Mouse (Mus musculus) midbrain, embryonic 16.5 days (tissue): ENCODE measurements at regions not wholly inside any gene's neighbourhood (a gene's known extent, or its start where the extent isn't known, plus 50 kb on each side); places are given as distances from the start of the nearest gene placed in this dataset.
A peak's percentile ranks its signal among the peaks of the same experiment; 100 is the strongest.

Experiments
- ATAC-seq: fragments of 200-750 bp; cut with Nextera tagmentation; 2 replicates; pipeline ENCODE4 v1.8.0; 2017; ENCODE audit warnings: moderate TSS enrichment
- H3K27ac ChIP-seq: fragments of 300-500 bp; sonication (generic); 2 replicates; pipeline ENCODE4 v1.5.1; 2014; ENCODE audit warnings: mild to moderate bottlenecking, low read length, mixed read lengths
- H3K27me3 ChIP-seq: fragments of 300-500 bp; sonication (generic); 2 replicates; pipeline ENCODE4 v1.6.1; 2014; ENCODE audit warnings: low read depth, low read length, mixed read lengths; ENCODE audit not compliant: control insufficient read depth, insufficient read depth
- H3K36me3 ChIP-seq: fragments of 300-500 bp; sonication (generic); 2 replicates; pipeline ENCODE4 v1.6.1; 2014; ENCODE audit warnings: mild to moderate bottlenecking, low read length, moderate library complexity, mixed read lengths; ENCODE audit not compliant: control insufficient read depth, insufficient read depth
- H3K4me1 ChIP-seq: fragments of 300-500 bp; sonication (generic); 2 replicates; pipeline ENCODE4 v1.6.1; 2014; ENCODE audit warnings: mild to moderate bottlenecking, low read length, mixed read lengths; ENCODE audit not compliant: control insufficient read depth, insufficient read depth
- H3K4me2 ChIP-seq: fragments of 300-500 bp; sonication (generic); 2 replicates; pipeline ENCODE4 v1.6.1; 2014; ENCODE audit warnings: mild to moderate bottlenecking, low read length, mixed read lengths
- H3K4me3 ChIP-seq: fragments of 300-500 bp; sonication (generic); 2 replicates; pipeline ENCODE4 v1.5.1; 2014; ENCODE audit warnings: low read depth, mild to moderate bottlenecking, low read length, moderate library complexity, mixed read lengths
- H3K9ac ChIP-seq: fragments of 300-500 bp; sonication (generic); 2 replicates; pipeline ENCODE4 v1.6.1; 2014; ENCODE audit warnings: low read depth, low read length, mixed read lengths
- H3K9me3 ChIP-seq: fragments of 300-500 bp; sonication (generic); replicated peaks from 2 replicates; pipeline ENCODE4 v1.6.1; 2014; ENCODE audit warnings: mild to moderate bottlenecking, low read length, mixed read lengths; ENCODE audit not compliant: control insufficient read depth, poor library complexity, severe bottlenecking
- WGBS: fragments of 180-500 bp; shearing (Covaris S2); extraction: QIAGEN DNeasy Blood & Tissue Kit; methylation state at CpG from one replicate; pipeline ENCODE4 v1.1.7; 2014; 5-methylcytosine and 5-hydroxymethylcytosine counted together

DNA sequence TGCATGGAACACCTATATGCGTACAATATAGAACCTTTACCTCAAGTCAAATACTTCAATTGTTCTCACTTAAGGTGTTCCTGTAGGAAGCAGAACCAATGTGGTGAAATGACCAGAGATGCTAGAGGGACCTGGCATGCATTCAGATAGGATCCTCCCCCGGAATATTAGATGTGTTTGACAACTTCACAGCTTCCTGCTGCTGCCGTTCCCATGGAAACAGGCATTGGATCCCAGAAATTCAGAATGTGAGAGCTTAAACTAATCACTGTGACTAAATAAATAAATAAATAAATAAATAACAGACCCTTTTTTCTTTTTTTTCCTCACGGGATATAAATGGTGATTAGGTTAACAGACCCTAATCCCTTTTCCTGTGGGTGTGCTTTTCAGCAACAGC is 401.5 kb upstream of the 5930422O12Rik start:
- Histone ChIP-seq H3K4me1 (peaks cover 12% of the 10 kb centered on the region; the same call in 1 of the 2 replicates), H3K9me3 (no peaks in the 10 kb centered on the region), H3K4me2 (no peak overlapping the region), H3K27ac (no peak overlapping the region), H3K27me3 (no peaks in the 10 kb centered on the region), H3K36me3 (no peaks in the 10 kb centered on the region), H3K4me3 (no peak overlapping the region), H3K9ac (no peak overlapping the region)
- peak; percentile 77 for ATAC-seq
- WGBS, result 38% methylated on average over 4 of the region's 4 CpGs

DNA sequence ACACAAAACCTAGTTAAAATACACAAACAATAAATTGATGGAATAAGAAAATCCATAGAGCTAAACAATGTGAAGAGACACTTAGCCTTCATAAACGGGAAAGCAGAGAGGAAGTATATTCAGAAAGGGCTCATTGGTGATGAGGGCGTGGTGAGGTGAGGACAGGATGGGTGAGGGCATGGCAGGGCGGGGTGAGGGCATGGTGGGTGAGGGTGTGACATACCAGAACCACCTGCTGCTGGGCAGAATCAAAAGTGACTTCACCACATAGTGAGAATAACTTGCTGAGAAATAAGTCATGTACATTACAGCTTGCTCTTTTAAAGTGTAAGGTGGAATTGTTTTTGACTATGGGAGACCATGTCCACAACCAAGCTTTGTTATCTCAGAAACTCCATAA is 399.1 kb upstream of the 5930422O12Rik start:
- no peak overlapping the region for H3K4me2 ChIP-seq
- H3K4me1 ChIP-seq, result peaks cover 12% of the 10 kb centered on the region; the same call in 1 of the 2 replicates
- H3K36me3 ChIP-seq, result no peaks in the 10 kb centered on the region
- no peak for ATAC-seq
- H3K9me3 ChIP-seq, result no peaks in the 10 kb centered on the region
- no peaks in the 10 kb centered on the region for H3K27me3 ChIP-seq
- WGBS, result 84% methylated on average over 3 of the region's 3 CpGs
- no peak overlapping the region for H3K27ac ChIP-seq
- H3K4me3 ChIP-seq, result no peak overlapping the region
- no peak overlapping the region for H3K9ac ChIP-seq

DNA sequence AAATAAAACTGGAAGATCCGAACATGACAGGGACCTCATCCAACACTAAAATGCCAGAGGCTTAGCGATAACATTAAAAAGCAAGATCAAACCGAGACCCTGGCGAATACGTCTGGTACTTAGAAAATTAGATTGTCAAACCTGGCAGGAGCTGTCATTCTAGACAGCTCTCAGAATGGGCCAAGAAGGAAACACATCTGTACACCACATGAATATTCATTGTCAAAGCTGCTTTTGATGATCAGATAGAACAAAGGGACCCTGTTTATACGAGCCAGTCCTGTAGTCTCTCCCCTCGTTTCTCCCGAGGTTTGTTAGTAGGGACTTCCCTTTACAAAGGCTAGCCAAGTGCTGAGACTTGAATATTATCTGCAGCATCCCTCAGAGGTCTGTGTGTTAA is 376.5 kb upstream of the 5930422O12Rik start:
- peak; percentile 45; the same call in 1 of the 2 replicates for ATAC-seq

DNA sequence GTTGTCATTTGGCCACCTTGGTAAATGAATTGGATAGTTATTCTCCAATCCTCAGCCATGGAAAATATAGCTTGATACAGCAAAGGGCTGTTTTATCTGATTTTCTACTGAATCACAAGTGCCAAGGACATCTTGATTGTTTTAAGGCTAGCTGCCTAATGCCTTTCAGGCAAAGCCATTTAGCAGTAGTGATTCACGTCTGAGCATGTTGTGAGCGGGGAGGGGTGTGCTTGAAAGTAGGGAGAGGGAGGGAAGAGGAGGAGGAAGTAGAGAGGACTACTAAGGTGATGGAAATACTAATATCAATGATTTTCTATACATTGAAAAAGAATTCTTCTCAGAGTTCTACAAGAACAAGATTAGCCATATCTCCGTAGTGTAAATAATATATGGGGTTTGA is 362.9 kb upstream of the 5930422O12Rik start:
- Histone ChIP-seq H3K4me1 (no peaks in the 10 kb centered on the region; the same call in 1 of the 2 replicates), H3K9me3 (no peaks in the 10 kb centered on the region), H3K9ac (no peak overlapping the region), H3K27me3 (no peaks in the 10 kb centered on the region), H3K27ac (no peak overlapping the region), H3K4me2 (no peak overlapping the region), H3K36me3 (no peaks in the 10 kb centered on the region), H3K4me3 (no peak overlapping the region)
- no peak for ATAC-seq
- WGBS, result 88% methylated on average over 3 of the region's 3 CpGs

More for the DNA sequence above, 376.5 kb upstream of the 5930422O12Rik start:
- H3K9me3 ChIP-seq, result peaks cover 12% of the 10 kb centered on the region; the same call in 1 of the 2 replicates
- no peak overlapping the region for H3K4me2 ChIP-seq
- H3K9ac ChIP-seq, result no peak overlapping the region
- H3K4me1 ChIP-seq, result no peaks in the 10 kb centered on the region
- H3K27me3 ChIP-seq, result no peaks in the 10 kb centered on the region
- no peaks in the 10 kb centered on the region for H3K36me3 ChIP-seq
- WGBS, result 37% methylated on average over 8 of the region's 8 CpGs
- H3K4me3 ChIP-seq, result no peak overlapping the region
- no peak overlapping the region for H3K27ac ChIP-seq

DNA sequence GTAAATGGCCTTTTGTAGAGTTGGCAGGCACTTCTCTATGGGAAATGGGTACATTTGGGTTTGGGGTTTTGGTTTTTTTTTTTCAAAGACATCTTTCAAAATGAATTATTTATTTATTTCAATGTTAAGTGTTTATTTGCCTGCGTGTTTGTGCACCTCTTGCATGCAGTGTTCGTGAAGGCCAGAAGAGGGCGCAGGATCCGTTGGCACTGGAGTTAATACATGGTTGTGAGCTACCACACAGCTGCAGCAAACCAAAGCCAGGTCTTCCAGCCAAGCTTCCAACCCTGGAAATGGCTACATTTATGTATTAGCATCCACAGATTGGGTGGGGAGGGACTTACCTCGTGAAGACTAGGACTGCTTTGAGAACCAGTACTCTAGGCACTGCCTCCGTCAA is 362.3 kb upstream of the 5930422O12Rik start:
- Histone ChIP-seq H3K9ac (no peak overlapping the region), H3K4me1 (no peaks in the 10 kb centered on the region; the same call in 1 of the 2 replicates)
- 89% methylated on average over 6 of the region's 6 CpGs for WGBS

DNA sequence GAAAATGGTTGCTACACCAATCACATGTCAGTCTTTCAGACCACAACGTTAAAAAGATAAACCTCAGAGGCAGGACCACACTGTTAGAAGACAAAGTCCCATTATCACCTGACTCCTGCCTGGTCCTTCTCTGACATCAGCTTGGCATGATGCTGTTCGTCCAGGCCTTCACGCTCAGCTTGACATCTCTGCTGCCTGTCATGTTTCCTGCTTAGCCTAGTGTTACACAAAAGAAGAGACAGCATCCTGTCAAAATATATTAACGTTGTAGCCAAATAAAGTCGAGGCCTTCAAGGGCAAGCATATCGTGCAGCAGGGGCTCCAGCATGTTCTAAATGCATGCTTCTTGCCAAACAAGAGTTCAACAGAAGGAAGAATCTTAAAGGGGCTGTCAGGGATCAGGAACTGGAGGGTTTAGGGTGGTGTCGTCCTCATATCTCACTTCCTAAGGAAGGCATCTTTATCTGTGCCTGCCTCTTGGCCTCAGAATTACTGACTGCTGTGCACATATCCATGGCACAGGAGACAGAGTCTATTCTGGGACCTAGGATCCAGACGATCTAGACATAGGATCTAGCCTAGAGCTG is 361.0 kb upstream of the 5930422O12Rik start:
- Histone ChIP-seq H3K4me2 (no peak overlapping the region), H3K4me3 (no peak overlapping the region), H3K9ac (no peak overlapping the region), H3K36me3 (no peaks in the 10 kb centered on the region), H3K4me1 (no peaks in the 10 kb centered on the region; the same call in 1 of the 2 replicates), H3K27me3 (no peaks in the 10 kb centered on the region), H3K9me3 (no peaks in the 10 kb centered on the region), H3K27ac (no peak overlapping the region)
- WGBS, result 49% methylated on average over 8 of the region's 8 CpGs
- ATAC-seq, result no peak

More for the DNA sequence above, 362.3 kb upstream of the 5930422O12Rik start:
- Histone ChIP-seq H3K4me3 (no peak overlapping the region), H3K36me3 (no peaks in the 10 kb centered on the region), H3K27me3 (no peaks in the 10 kb centered on the region), H3K27ac (no peak overlapping the region), H3K9me3 (no peaks in the 10 kb centered on the region), H3K4me2 (no peak overlapping the region)
- no peak for ATAC-seq

DNA sequence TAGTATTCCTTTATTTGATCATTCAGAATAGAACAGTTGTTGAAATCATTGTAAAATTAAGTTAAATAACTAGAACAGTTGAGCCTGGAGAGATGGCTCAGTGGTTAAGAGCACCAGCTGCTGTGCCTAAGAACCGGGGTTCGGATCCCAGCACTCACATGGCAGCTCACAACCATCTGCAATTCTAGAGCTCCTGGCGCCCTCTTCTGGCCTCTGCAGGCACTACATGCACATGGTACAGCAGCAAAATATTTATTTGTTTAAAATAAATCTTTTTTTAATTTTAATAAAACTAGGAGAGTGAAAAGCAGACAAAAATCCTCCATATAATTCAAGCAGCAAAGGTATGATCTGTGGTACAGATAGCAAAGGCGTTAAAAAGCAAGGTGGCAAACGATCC is 360.0 kb upstream of the 5930422O12Rik start:
- no peak overlapping the region for H3K27ac ChIP-seq
- no peaks in the 10 kb centered on the region; the same call in 1 of the 2 replicates for H3K4me1 ChIP-seq
- no peaks in the 10 kb centered on the region for H3K27me3 ChIP-seq
- H3K36me3 ChIP-seq, result no peaks in the 10 kb centered on the region
- no peak for ATAC-seq
- no peak overlapping the region for H3K4me3 ChIP-seq
- H3K4me2 ChIP-seq, result no peak overlapping the region
- no peaks in the 10 kb centered on the region for H3K9me3 ChIP-seq
- H3K9ac ChIP-seq, result no peak overlapping the region
- 87% methylated on average over 5 of the region's 5 CpGs for WGBS

DNA sequence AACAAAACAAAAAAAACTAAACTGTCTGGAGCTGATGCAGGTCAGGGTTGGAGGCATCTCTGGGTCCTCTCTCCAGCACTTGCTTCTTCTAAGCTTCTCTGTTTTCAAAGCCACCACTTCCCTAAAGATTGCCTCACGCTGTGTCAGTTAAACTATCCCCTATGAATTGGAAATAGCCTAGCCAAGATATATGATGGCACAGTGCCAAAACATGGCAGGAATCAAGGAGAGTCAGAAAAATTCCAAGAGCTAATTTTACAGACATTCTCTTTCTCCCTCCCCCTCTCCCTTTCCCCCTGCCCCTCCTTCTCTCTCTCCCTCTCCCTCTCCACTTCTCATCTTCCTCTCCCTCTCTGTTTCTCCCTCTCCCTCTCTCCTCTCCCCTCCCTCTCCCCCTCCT is 353.3 kb upstream of the 5930422O12Rik start:
- H3K4me1 ChIP-seq, result no peaks in the 10 kb centered on the region
- H3K27me3 ChIP-seq, result no peaks in the 10 kb centered on the region
- WGBS, result 14% methylated on average over 1 of the region's 1 CpGs
- no peak for ATAC-seq
- no peaks in the 10 kb centered on the region for H3K36me3 ChIP-seq
- H3K4me3 ChIP-seq, result no peak overlapping the region
- H3K9ac ChIP-seq, result no peak overlapping the region
- no peaks in the 10 kb centered on the region for H3K9me3 ChIP-seq
- no peak overlapping the region for H3K4me2 ChIP-seq
- H3K27ac ChIP-seq, result no peak overlapping the region

DNA sequence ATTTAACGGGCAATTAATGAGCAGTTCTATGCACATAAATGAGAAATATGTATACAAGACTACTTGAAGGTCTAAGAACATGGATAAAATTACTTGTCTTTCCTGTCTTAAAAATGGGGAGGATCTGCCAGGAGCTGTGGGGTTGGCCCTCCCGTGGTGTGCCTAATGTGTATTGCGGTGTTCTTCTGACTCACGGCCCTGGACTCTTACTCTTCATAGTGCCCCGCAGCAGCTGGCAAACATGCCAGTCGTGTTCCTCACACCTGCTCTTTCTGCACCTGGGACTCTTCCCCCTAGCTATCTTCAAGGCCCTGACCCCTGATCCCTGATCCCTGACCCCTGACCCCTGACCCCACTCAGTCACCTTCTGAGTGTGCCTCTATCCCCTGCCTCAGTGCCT is 352.3 kb upstream of the 5930422O12Rik start:
- no peak for ATAC-seq
- no peak overlapping the region for H3K4me3 ChIP-seq
- H3K4me1 ChIP-seq, result no peaks in the 10 kb centered on the region
- H3K27me3 ChIP-seq, result no peaks in the 10 kb centered on the region
- H3K27ac ChIP-seq, result no peak overlapping the region
- 76% methylated on average over 6 of the region's 6 CpGs for WGBS
- no peaks in the 10 kb centered on the region for H3K9me3 ChIP-seq
- H3K9ac ChIP-seq, result no peak overlapping the region
- H3K4me2 ChIP-seq, result no peak overlapping the region
- no peaks in the 10 kb centered on the region for H3K36me3 ChIP-seq
